Mouse (Mus musculus): ENCODE measurements around the gene Dlg5.

DNA sequence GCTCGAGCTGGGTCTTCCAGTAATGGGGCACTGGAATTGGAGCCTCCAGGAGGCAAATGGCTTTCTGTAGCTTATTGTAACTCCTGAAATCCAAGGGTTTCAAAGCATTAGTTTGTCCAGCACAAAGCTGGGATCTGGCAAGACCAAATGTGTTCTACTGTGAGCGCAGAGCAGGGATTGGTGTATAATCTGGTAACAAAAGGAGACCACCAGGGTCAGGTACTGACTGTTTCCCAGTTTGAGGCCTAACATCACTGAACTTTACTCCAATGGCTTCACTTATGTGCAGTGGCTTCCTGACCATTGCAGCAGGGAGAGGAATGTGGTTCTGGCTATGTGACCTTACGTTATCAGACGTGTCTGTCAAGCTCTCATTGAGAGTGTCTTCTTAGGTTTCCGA is 47.9 kb upstream of the Dlg5 start:
- no peak for TF ChIP-seq CTCF (IDR thresholded peaks at IDR 0.05; ENCODE audit: low read depth, low read length)
- no peak for TF ChIP-seq POLR2A (IDR thresholded peaks at IDR 0.05; ENCODE audit: insufficient read depth, low read length)
- no peak for TF ChIP-seq EP300 (IDR thresholded peaks at IDR 0.05; ENCODE audit: insufficient read depth, low read depth, low read length)

All from ES-Bruce4 (cell line).